Mouse (Mus musculus): ENCODE data around the gene Prickle3.
"Not testable (repeated sequence)": the region's sequence is repeated elsewhere in the genome, so short reads cannot be mapped to it uniquely, and the experiment has no call there.

Gene Prickle3

DNA sequence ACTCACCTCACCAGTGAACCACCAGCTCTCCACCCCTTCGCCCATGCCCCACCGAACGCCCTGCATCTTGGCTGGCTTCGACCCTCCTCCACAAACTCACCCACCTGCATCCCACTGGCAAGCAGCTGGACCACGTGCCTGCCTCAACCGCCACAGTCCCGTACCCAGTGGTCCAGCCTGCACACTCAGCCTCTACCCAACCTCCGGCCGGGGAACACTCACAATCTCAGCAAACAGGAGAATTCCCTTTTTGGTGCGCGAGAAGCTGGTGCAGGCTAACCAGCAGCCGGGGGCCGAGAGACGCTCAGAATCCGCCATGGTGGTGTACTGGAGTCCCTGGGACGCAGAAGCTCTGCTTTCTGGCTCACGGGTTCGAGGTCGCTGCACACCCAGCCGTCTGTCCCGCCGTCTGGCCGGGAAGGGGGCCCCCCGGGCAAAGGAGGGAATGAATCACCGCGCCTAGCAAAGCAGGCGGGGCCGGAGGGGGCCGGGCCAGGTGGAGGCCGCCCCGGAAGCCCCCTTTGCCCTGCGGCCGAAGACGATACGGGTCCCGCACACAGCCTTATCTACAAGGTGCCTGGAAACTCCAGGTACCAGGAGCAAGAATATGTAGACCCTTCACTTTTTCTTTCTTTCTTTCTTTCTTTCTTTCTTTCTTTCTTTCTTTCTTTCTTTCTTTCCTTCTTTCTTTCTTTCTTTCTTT lies 14.0 kb downstream of the Prickle3 start, which contains the start of gene Plp2:
Gene Plp2 (minus strand): TSS at position 470 of the 703 bp plus-strand sequence.
- no peak for DNase-seq (ENCODE audit: low spot score)

DNA sequence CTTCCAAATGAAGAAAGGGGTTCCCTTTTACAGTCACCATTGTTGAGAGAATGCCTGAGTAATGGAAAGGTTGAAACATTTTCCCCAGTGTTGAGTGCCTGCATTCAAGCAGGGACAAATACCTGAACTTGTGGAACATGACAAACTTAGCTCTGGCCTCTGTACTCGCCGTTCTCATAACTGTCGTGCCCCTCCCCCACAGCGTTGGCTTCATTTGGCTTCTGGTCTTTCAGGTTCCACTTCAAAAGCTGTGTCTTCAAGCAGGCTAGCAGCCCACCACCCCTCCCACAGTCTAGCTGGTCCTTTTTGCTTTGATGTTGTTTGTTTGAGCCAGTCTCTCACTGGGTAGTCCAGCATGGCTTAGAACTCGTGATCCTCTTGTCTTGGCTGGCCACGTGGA lies 15.7 kb downstream of the Prickle3 start:
- DNase-seq (ENCODE audit: low spot score): no peak

DNA sequence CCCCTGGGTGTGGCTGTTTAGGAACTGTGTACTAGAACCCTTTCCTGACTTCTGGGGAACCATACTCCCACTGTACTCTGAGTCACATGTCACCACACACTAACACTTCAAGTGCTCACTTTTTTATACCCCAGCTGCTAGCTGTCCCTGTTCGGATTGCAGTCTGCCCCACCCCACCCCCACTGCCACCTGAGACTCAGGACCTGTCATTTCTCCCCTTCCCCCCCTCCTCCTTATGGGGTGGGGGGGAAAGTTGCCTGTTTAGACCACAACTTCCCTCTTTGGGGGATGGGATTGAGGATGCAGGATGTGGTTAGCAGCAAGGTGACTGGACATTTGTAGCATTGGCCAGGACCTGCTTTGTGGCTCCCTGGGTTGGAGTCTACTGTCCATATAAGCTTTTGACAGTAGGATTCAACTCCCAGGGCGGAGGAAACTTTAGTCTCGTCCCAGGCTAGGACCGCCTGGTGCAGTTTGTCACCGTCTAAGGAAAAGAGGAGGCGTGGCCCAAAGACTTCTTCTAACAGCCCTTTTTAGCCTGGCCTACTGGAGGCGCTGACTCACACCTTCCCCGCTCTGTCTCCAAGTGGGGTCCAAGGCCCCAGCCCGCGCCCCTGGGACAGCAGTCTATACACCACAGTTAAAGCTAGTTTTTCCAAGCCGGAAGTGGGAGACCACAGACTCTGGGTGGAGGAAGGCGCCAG lies 16.7 kb downstream of the Prickle3 start:
- DNase-seq (ENCODE audit: low spot score): no peak

DNA sequence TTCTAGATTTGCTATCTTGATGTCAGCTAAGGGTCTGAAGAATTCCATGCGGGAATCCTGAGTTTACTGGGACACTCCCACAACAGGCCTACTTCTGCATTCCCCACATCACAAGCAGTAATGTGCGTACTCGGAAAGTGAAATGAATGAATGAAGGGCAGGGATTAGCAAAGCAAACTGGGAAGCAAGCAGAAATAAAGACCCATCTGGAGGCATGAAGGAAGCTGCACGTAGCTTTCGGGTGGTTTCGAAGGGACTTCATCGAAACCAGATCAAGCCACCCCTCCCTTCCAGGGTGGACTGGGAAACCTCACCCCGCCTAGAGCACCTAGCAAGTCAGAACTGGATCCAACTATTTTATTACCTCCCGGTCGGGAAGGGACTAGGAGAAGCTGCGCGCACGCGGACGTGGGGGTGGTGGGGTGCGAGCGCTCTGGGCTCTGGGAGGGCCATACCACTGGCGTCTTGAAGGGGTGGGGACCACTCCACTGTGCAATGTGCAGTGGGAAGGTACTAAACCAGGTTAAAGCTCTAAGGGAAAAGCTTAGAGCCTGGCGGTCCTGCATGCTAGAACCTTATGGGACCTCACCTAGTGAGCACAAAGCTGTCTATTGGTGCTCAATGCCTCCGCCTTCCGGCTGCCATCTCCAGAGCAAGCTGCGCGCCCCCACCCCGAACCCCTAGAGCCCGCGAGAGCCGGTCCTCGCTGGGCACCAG lies 17.4 kb downstream of the Prickle3 start:
- no peak for DNase-seq (ENCODE audit: low spot score)

DNA sequence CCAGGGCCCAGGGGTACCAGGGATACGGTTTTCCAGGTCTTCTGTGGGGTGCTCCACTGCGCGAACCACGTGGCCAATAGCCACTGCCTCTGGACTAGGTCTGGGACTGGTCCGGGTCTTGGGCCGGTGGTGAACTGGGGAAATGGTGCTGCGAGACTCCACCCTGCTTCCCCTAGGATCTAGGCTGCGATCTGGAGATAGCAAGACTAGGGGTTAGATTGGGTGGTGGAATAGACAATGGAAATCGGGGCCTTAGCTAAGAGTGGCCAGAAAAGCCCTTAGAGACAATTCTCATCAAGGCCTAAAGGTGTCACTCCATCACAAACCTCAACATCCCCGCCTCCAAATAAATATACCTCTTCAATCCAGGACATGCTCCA lies 17.9 kb downstream of the Prickle3 start:
- DNase-seq (ENCODE audit: low spot score): no peak

DNA sequence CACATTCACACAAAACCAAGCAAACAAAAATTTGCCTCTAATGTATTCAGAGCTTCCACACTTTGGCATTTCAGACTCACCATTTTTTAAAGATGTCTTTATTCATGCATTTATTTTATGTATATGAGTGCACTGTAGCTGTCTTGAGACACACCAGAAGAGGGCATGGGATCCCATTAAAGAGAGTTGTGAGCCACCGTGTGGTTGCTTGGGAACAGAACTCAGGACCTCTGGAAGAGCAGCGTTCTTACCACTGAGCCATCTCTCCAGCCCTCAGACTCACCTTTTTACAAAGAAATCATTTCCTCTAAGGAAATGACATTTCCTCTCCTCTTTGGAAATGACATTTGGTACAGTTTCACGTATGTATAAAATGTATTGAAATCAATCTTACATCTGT lies 21.9 kb downstream of the Prickle3 start:
- DNase-seq (ENCODE audit: low spot score): no peak

DNA sequence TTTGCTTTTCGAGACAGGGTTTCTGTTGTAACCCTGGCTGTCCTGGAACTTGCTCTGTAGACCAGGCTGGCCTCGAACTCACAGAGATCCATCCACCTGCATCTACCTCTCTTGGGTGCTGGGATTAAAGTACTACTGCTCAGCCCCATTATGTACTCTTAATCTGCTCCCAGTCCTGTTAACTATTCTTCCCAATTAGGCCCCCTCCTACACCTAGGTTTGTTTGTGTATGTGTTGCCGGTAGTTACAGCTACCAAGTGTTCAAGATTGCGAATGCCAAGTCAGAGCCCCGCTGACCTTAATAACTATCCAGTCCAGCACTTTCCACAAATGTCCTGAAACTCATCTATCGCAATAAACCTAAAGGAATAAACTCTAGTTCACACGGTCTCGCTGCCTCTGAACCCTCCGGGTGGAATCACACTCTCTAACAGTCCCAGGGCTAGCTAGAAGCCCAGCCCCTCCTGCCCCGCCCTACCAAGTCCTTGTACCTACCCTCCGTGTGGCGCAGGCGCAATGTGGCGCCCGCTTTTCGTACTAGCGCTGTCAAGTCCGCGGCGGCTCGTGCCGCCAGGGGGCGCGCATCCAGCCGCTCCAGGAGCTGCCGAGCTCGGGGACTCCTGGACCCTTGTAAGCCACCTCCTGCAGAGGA lies 22.5 kb downstream of the Prickle3 start:
- DNase-seq (ENCODE audit: low spot score): peak; percentile 90

DNA sequence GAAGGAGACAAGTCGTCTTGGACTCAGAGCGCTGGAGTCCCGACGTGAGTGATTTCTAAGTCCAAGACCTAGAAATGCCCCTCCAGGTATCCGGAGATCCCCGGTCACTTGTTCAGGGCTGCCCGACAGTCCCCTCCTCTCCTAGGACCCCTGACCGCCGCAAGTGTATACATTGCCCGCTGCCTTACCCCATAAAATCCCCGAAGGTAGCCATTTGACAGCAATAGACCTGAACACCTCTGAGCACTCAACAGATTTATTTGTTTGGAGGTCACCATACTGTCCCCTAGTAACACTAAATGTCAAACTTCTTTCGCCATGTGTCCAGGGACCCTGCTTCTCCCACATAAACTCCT lies 23.0 kb downstream of the Prickle3 start:
- no peak for DNase-seq (ENCODE audit: low spot score)

DNA sequence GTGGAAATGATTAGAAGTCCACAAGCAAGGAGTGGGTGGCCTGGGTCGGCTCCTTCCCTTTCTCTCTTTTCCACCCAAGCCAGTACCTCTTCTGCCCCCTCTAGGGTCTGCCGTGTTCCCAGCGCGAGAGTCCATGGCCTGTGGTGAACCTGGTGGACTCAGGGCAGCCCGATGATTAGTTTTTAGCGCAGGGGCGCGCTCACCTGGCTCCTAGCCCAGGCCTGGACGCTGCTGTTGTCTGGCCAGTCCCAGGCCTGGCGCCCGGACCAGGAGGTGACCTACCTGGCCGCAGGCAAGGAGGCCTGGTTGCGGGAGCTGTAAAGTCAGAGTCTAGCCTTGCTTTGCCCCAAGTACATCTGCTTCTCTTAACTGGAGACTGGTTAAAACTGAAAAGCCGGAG lies 23.8 kb downstream of the Prickle3 start, which contains the start of gene Magix:
Gene Magix (minus strand): TSS at position 388 of the 400 bp plus-strand sequence.
- DNase-seq (ENCODE audit: low spot score): no peak

DNA sequence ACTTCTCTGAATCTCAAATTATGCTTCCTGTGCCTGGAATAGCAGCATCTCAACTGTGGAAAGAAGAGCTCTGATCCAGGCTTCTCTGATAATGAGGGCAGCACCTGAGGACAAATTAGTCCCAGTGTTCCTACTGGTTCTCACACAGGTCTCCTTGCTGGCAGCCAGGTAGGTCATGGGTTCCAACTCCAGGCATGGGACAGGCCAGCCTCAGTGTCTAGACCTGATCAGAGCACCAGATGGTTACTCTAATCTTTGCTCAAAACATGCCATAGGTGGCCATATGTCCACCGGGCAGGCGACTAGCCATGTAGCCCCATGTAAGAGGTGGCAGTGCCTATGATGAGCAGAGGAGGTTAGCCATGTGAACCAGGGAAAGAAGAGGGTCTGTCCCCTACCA lies 31.3 kb downstream of the Prickle3 start:
- DNase-seq (ENCODE audit: low spot score): no peak

DNA sequence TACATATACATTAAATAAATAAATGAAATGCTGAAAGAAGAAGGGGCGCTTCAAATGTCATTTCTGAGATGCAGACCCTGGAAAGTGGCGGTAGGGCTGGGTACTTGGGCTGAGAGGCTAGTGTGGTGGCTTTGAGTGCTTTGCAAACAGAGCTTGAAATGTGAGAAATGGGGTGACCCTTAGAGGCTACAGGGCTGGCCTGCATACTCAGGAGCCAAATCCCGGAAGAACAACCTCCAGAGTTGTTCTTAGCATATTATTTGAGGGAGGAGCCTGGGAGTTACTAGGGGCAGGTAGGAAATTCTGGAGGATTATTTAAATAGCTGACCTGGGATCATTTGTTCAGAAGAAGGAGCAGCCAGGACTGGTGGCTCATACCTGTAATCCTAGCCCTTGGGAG lies 33.4 kb downstream of the Prickle3 start:
- DNase-seq (ENCODE audit: low spot score): no peak

DNA sequence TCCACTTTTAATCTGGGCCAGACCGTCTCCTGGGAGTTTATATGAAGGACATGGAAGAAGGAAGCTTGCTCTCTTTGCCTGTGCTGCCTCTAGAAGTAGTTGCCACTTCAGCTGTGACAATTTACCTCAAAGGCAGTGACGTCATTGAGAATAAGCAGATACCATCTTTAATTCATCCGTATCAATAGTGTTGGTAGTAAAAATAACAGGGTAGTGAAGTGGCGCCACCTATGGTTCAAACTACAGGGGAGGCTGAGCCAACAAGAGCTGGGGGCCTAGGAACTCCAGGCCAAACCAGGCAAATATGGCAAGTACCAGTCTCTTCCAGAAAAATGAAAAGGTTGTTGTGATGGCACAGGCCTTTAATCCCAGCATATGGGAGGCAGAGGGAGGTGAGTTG lies 35.8 kb downstream of the Prickle3 start:
- DNase-seq (ENCODE audit: low spot score): no peak

DNA sequence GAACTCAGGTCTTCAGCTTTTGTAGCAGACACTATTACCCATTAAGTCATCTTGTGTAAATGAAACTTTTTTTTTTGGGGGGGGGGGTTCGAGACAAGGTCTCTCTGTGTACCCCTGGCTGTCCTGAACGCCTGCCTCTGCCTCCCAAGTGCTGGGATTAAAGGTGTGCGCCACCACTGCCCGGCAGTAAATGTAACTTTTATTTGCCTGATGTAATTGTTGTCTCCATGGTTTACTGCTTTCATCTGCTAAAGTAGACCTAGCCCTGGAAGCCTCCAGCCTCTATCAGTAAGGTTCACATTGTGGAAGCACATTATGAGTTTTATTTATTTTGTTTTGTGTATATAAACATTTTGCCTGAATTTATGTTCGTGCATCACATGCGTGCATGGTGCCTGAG lies 39.5 kb downstream of the Prickle3 start:
- no peak for DNase-seq (ENCODE audit: low spot score)

DNA sequence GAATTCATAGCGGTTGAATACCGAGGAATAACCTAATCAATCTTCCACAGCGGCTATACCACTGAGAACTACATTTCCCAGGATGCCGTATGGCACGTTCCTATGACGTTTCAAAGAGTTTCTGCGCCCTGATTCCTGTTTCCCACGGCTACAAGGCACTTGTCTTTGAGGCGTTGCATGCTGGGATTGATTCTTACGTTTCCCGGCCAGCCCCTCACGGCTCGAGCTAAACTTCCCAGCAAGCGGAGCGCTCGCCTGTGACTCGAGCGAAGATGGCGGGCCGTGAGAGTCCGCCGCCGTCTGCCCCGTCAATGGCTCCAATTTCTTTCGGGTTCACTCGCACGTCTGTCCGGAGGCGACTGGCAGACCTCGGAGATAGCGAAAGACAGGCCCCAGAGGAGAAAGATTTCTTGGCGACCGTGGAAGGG lies 39.9 kb downstream of the Prickle3 start, which contains the start of gene Gpkow:
Gene Gpkow (plus strand): TSS at position 178 of the 428 bp plus-strand sequence.
- peak; percentile 75 for DNase-seq (ENCODE audit: low spot score)

DNA sequence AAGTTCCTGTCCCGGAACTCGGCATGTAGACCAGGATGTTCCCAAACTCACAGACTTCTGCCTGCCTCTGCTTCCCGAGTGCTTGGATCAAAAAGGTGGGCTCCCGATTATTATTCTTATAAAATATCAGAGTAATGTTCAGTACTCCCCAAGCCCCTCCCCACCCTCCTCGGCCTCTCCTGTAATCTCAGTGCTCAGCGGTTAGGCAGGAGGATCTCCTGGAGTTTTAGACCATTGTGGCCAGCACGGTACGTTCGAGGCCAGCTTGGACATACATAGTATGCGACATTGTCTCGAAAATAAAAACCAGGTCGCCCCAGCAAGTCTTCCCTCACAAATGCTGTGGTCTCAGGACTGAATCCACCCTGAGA lies 56.7 kb downstream of the Prickle3 start:
- not testable (repeated sequence) for DNase-seq (ENCODE audit: low spot score)

DNA sequence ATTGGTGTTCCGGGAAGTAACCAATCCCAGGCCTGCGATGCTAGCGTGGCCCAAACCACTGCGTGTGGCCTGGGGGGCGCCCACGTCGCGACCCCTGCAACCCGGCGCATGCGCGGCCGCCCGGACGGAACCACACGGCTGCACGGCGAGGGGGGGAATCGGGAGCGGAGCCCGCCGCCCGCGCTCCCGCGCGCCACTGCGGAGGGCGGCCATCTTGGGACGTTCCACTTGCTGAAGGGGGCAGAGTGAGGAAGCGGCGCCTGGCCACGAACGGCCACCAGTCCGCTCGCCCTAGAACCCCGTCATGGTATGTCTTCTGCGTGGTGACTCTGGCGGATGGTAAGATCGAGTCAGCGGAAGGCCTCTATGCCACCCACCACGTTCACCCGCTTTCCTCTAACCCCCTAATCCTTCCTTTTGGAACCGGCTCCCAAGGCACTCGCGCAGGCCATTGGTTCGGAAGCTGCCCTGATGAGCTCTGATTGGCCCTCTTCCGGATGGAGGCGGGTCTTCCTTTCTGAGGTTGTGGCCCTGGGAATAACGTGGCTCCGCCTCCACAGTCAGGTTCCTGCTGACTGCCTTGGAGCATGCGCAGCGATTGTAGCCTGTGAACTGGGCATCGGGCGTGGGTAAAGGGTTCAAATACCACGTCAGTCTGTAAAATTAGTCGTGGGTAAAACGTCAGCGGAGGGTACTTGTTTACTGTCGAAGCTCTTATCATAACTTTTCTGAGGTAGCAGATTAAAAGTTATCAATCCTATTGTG lies 57.3 kb downstream of the Prickle3 start, which contains the start of gene Wdr45:
Gene Wdr45 (plus strand): TSS at position 199 of the 765 bp plus-strand sequence.
- DNase-seq (ENCODE audit: low spot score): peak; percentile 91

DNA sequence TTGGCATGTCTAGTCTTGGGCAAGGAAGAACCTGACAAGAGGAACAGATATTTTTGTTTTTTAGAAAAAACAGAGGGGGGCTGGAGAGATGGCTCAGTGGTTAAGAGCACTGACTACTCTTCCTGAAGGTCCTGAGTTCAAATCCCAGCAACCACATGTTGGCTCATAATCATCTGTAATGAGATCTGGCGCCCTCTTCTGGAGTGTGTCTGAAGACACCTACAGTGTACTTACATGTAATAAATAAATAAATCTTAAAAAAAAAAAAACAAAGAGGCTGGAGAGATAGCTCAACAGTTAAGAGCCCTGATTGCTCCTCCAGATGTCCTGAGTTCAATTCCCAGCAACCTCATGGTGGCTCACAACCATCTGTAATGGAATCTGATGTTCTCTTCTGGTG lies 59.0 kb downstream of the Prickle3 start:
- DNase-seq (ENCODE audit: low spot score): not testable (repeated sequence)
